Mouse (Mus musculus) thymus, adult 2 months (tissue): ENCODE data around the gene Scd3.

Experiments used
- CTCF ChIP-seq: fragments of 200-500 bp; IDR thresholded peaks from 2 replicates; pipeline ENCODE4 v1.5.1; 2012; ENCODE audit warnings: mild to moderate bottlenecking, control low read depth, low read length, moderate library complexity, borderline replicate concordance; ENCODE audit not compliant: control insufficient read depth, poor library complexity, insufficient read depth; ENCODE audit errors: extremely low read depth
- POLR2A ChIP-seq: fragments of 200-500 bp; IDR thresholded peaks from 2 replicates; pipeline ENCODE4 v1.6.1; 2012; ENCODE audit warnings: mild to moderate bottlenecking, low read length, control low read depth, moderate library complexity; ENCODE audit not compliant: control insufficient read depth, poor library complexity, insufficient read depth; ENCODE audit errors: extremely low read depth

GRCm38 (mm10) chr19:44203015-44203564, at the start of gene Scd3:
- TF ChIP-seq CTCF = no peak
- TF ChIP-seq POLR2A = no peak
